Mouse (Mus musculus) CD4-positive naive resting alpha-beta T cell, adult 76 days (primary cell): ENCODE data around the gene Fstl3. TPM values are rescaled to one million over a fixed set of nuclear protein-coding genes. Genes with fewer than 3 reads are reported as not detected.

Experiments
- total RNA-seq: library from RNA; stranded (reverse); gene quantifications from one replicate; pipeline ENCODE4 v1.2.4, GENCODE M21; 2023

Gene Fstl3
- total RNA-seq, result not detected

GRCm38 (mm10) chr10:79777103-79777531 lies at the start of gene Fstl3:
TSS of gene Fstl3 (plus strand) at chr10:79777272.

GRCm38 (mm10) chr10:79745898-79746773 lies 30.9 kb upstream of the Fstl3 start, which contains the start of gene Polrmt:
TSS of gene Polrmt (minus strand) at chr10:79746581.

GRCm38 (mm10) chr10:79754856-79755516 lies 22.1 kb upstream of the Fstl3 start, which contains the start of gene Fgf22:
TSS of gene Fgf22 (plus strand) at chr10:79755076.

DNA sequence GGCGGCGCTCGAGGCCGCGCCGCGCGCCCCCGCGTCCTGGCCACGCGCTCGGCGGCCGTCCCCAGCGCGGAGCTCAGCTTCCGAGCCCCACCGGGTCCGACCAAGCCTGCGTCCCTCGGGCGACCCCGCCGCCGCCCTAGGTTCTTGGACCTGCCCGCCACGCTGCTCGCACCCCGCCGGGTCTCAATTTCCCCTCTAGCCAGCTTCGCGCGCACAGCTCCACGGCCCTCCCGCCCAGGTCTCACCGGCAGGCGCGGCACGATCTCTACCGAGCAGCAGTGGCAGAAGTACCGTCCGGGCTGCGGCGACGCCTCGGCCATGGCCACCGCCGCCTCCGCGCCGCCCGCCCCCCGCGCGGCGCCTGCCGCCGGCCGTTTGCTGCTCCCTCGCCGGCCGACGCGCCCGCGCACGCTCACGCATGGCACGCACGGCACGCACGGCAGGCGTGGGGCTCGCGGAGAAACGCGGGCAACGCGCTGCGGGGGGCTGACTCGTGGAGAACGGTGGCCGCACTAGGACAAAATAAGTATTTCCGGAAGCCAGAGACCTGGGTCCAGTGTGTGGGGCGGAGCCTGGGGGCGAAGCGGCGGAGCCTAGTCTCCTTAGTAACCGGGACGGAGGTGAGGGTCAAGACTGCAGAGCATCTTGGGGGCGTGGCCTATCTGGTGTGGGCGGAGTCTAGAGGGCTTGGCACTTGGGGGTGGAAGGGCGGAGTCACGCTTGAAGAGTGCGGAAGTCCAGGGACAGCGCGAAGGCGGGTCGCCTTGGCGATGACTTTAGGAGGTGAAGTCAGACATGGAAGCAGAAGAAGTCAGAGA lies 10.4 kb upstream of the Fstl3 start, which contains the start of gene Rnf126:
Rnf126 (minus strand) TSS at position 445 of the 818 bp plus-strand sequence.

GRCm38 (mm10) chr10:79790861-79791260 lies 13.8 kb downstream of the Fstl3 start, which contains the start of gene Prss57:
TSS of gene Prss57 (minus strand) at chr10:79790961.

GRCm38 (mm10) chr10:79793051-79793737 lies 16.1 kb downstream of the Fstl3 start, which contains the start of gene Palm:
TSS of gene Palm (plus strand) at chr10:79793572.

GRCm38 (mm10) chr10:79820782-79821181 lies 43.7 kb downstream of the Fstl3 start, which contains the start of gene Misp:
TSS of gene Misp (plus strand) at chr10:79820989.

Other genes with a start within 250 kb of the Fstl3 start
- 2.9 TPM for gene Plpp2, start 243.5 kb upstream of the Fstl3 start, total RNA-seq
- 57.4 TPM for gene Mier2, start 222.1 kb upstream of the Fstl3 start, total RNA-seq
- gene Theg, start 189.9 kb upstream of the Fstl3 start, total RNA-seq, result not detected
- not detected for gene C2cd4c, start 163.2 kb upstream of the Fstl3 start, total RNA-seq
- gene Shc2, start 139.4 kb upstream of the Fstl3 start, total RNA-seq, result not detected
- gene Odf3l2, start 131.5 kb upstream of the Fstl3 start, total RNA-seq, result not detected
- gene Madcam1, start 112.7 kb upstream of the Fstl3 start, total RNA-seq, result not detected
- gene Tpgs1, start 107.9 kb upstream of the Fstl3 start, total RNA-seq, result 18.3 TPM
- gene Cdc34, start 95.1 kb upstream of the Fstl3 start, total RNA-seq, result 81.6 TPM
- 2.1 TPM for gene Gzmm, start 88.3 kb upstream of the Fstl3 start, total RNA-seq
- 88.4 TPM for gene Bsg, start 72.8 kb upstream of the Fstl3 start, total RNA-seq
- gene Hcn2, start 60.6 kb upstream of the Fstl3 start, total RNA-seq, result not detected
- gene Polrmt, start 30.7 kb upstream of the Fstl3 start, total RNA-seq, result 48.0 TPM
- gene Fgf22, start 22.2 kb upstream of the Fstl3 start, total RNA-seq, result not detected
- gene Rnf126, start 10.3 kb upstream of the Fstl3 start, total RNA-seq, result 58.0 TPM
- gene Prss57, start 13.7 kb downstream of the Fstl3 start, total RNA-seq, result not detected
- 2.8 TPM for gene Palm, start 16.3 kb downstream of the Fstl3 start, total RNA-seq
- gene Misp, start 43.7 kb downstream of the Fstl3 start, total RNA-seq, result not detected
- 788 TPM for gene Ptbp1, start 77.2 kb downstream of the Fstl3 start, total RNA-seq
- not detected for gene Prtn3, start 97.2 kb downstream of the Fstl3 start, total RNA-seq
- 2.3 TPM for gene Plppr3, start 97.4 kb downstream of the Fstl3 start, total RNA-seq
- gene Elane, start 109.0 kb downstream of the Fstl3 start, total RNA-seq, result not detected
- gene Cfd, start 113.6 kb downstream of the Fstl3 start, total RNA-seq, result not detected
- 74.1 TPM for gene Med16, start 131.7 kb downstream of the Fstl3 start, total RNA-seq
- not detected for gene Gm26602, start 133.6 kb downstream of the Fstl3 start, total RNA-seq
- gene Kiss1r, start 139.7 kb downstream of the Fstl3 start, total RNA-seq, result 0.47 TPM
- 96.5 TPM for gene R3hdm4, start 143.9 kb downstream of the Fstl3 start, total RNA-seq
- gene Arid3a, start 149.8 kb downstream of the Fstl3 start, total RNA-seq, result 7.9 TPM
- 61.8 TPM for gene Wdr18, start 182.9 kb downstream of the Fstl3 start, total RNA-seq
- 0.18 TPM for gene Grin3b, start 193.4 kb downstream of the Fstl3 start, total RNA-seq
- gene Tmem259, start 207.1 kb downstream of the Fstl3 start, total RNA-seq, result 154 TPM
- gene Cnn2, start 211.3 kb downstream of the Fstl3 start, total RNA-seq, result 387 TPM
- gene Abca7, start 219.2 kb downstream of the Fstl3 start, total RNA-seq, result 68.3 TPM
- gene Arhgap45, start 239.4 kb downstream of the Fstl3 start, total RNA-seq, result 890 TPM